Mouse (Mus musculus): ENCODE data around the gene Dagla.

GRCm38 (mm10) chr19:10231871-10232270 lies 72.8 kb downstream of the Dagla start:
- no peak for TF ChIP-seq POLR2A (IDR thresholded peaks at IDR 0.05; ENCODE audit: extremely low read depth, insufficient read depth, low read length)
- TF ChIP-seq CTCF (IDR thresholded peaks at IDR 0.05; ENCODE audit: low read depth, low read length), result no peak

Measured in liver, adult 2 months (tissue).